Mouse (Mus musculus) ZHBTc4 (cell line): ENCODE results near the gene Tigd2.

Source experiments
- DNase-seq: peaks from one replicate; pipeline ENCODE4 v3.0.0-alpha.2; 2011; ENCODE audit warnings: low read depth, low spot score

Gene Tigd2

DNA sequence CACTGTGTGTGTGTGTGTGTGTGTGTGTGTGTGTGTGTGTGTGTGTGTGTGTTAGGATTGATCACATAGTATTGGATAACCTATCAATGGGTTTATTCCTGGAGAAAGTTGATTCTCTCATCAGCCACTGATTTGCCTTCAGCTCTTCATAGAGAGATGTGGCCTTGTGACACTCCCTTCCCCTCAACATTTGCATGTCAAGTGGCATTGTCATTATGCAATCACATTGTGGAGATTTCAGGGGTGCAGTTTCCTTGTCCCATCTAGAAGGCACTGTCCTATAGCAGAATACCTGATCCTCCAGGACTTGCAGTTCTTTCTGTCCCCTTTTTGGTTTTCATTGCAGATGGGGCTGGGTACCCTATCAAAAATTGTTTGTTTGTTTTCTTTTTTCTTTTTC is 41.9 kb downstream of the Tigd2 start:
- DNase-seq: peak; percentile 42

DNA sequence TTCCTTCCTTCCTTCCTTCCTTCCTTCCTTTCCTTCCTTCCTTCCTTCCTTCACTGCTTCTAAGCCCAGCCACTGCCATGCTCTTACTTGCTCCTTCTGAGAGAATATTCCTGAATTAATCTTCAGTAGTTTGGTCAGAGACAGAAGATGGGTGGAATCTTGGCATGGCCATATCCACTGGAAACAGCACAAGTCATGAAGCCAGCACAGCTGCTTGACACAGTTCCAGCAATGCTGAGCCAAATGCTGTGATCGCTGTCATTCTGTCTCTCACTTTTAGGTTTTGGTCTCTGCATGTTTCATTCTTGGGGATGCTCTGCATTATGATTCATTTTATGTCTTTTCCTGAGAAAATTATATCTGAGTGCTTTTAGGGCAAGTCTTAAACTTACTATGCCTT is 47.2 kb downstream of the Tigd2 start:
- no peak for DNase-seq
